10 mouse cellular contexts compared by ENCODE assay signal in the genomic region with DNA sequence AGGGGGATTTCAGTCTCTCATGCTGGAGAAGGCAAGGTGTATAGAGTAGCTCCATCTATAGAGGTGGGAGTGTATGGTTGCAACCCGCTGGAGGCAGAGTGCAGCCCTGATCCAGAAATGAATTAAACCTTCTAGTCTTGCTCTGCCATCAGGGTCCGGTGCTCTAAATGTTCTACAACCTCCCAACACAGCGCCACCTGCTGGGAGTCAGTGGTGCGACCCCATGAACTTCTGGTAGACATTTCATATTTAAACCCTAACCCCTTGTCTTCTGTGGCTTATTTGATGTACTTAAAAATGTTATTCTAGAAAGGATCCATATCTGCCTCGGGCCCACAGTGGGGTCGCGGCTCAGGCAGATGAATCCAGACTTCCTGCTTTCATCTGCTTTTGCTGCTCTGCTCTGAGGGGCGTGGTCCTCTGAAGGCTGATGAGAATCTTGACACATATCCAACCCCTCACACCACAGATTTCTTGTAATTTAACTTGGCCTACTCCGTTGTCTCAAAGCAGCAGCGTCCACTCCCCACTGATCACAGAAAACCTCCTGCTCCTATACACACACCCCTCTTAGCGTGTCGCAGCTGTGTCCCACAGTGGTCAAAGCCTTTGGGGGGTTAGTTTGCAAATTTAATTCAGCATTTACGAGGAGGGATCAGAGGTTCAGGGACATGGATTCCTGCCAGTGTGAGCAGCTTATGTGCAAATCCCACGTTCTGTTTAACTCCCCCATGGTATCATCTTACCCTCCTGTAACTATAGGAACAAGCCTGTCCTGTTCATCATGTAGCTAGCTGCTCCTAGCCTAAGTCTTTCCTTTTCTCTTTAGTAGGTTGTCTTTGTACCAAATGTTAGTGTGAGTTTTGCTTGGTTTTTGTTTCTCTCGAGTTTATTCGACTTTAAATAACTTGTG. TPM values are rescaled to one million over a fixed set of nuclear protein-coding genes. Genes with fewer than 3 reads are reported as not detected.
DNase-seq lines count a peak whose midpoint lies in the region; ATAC-seq lines count a peak whose summit lies in the region.
"Had no signal": no experiment of that assay in that cellular context is flagged by ENCODE, and none has a peak within 500 bp of the region (broad histone marks: within the 10 kb centered on the region; RNA-seq: fewer than 3 reads in every experiment).

No protein-coding gene starts in this region.

- no peaks in the 10 kb centered on the region for H3K9me3 ChIP-seq in liver, embryonic 12.5 days (replicated peaks)
- no peaks in the 10 kb centered on the region for H3K9me3 ChIP-seq in embryonic facial prominence, embryonic 15.5 days (replicated peaks)

- H3K4me3 ChIP-seq in liver, embryonic 12.5 days, result no peak overlapping the region
- H3K4me3 ChIP-seq in embryonic facial prominence, embryonic 15.5 days (replicated peaks), result 0 out of 2 replicates have a peak overlapping the region, but pooled peaks have one; percentile 0

- WGBS in liver, embryonic 12.5 days (ENCODE audit: insufficient replicate concordance), result 60% methylated on average over 16 of the region's 16 CpGs
- 46% methylated on average over 16 of the region's 16 CpGs for WGBS in embryonic facial prominence, embryonic 15.5 days

- ATAC-seq in liver, embryonic 12.5 days, result no peak
- ATAC-seq in embryonic facial prominence, embryonic 15.5 days (ENCODE audit: insufficient number of reproducible peaks, low FRiP score, low TSS enrichment, low read depth), result no peak
- ATAC-seq in megakaryocyte progenitor cell, adult 5-6 weeks (replicated peaks; ENCODE audit: poor library complexity), result 0 out of 2 replicates have a peak, but pooled peaks have one; percentile 23
- no peak for ATAC-seq in activated CD4-positive, CD25-positive, alpha-beta regulatory T cell, adult 4 months

- H3K36me3 ChIP-seq in liver, embryonic 12.5 days, result no peaks in the 10 kb centered on the region
- no peaks in the 10 kb centered on the region for H3K36me3 ChIP-seq in embryonic facial prominence, embryonic 15.5 days

- no peak overlapping the region for H3K27ac ChIP-seq in liver, embryonic 12.5 days
- H3K27ac ChIP-seq in embryonic facial prominence, embryonic 15.5 days (replicated peaks), result peak overlapping the region; percentile 63

- H3K27me3 ChIP-seq in liver, embryonic 12.5 days (replicated peaks), result no peaks in the 10 kb centered on the region
- no peaks in the 10 kb centered on the region for H3K27me3 ChIP-seq in embryonic facial prominence, embryonic 15.5 days

- no peak overlapping the region for H3K4me2 ChIP-seq in liver, embryonic 12.5 days
- H3K4me2 ChIP-seq in embryonic facial prominence, embryonic 15.5 days (replicated peaks), result peak overlapping the region; percentile 30; the same call in 1 of the 2 replicates

- peak; percentile 50 for DNase-seq in adrenal gland, postnatal 10 days
- no peak for DNase-seq in adrenal gland, postnatal 4 days (ENCODE audit: low spot score in 2 of 2)
- peak; percentile 28 for DNase-seq in liver
- no peak for DNase-seq in T-cell, adult 2 months (ENCODE audit: low spot score)

- H3K9ac ChIP-seq in liver, embryonic 12.5 days, result no peak overlapping the region
- no peak overlapping the region for H3K9ac ChIP-seq in embryonic facial prominence, embryonic 15.5 days

- no peaks in the 10 kb centered on the region for H3K4me1 ChIP-seq in liver, embryonic 12.5 days
- peaks cover 15% of the 10 kb centered on the region for H3K4me1 ChIP-seq in embryonic facial prominence, embryonic 15.5 days

RNA-seq across cellular contexts. Expression of a gene that starts 3.9 kb away (rescaled TPM):
- total RNA-seq in adrenal gland, postnatal 10 days (2021), result under 1 TPM; 0.42 to 0.51 TPM
- total RNA-seq in adrenal gland, postnatal 4 days (2021), result under 1 TPM; 0.84 to 0.85 TPM
- 0.41 and 0.43 TPM in 2 replicates for polyA plus RNA-seq in liver, embryonic 12.5 days (2016; fragmentation: Nextera tagmentation; extraction: Ambion mirVana)
- 0.16 and 0.25 TPM in 2 replicates for polyA plus RNA-seq in embryonic facial prominence, embryonic 15.5 days (2015; fragmentation: Nextera tagmentation; extraction: Ambion mirVana)
- 3.0 and 6.9 TPM in 2 replicates for total RNA-seq in megakaryocyte progenitor cell, adult 5-6 weeks (2015)
- 5.5 and 8.5 TPM in 2 replicates for total RNA-seq in megakaryocyte progenitor cell, adult 5-6 weeks (2017)
- polyA plus RNA-seq in activated CD4-positive, CD25-positive, alpha-beta regulatory T cell, adult 4 months (2017; shearing (Covaris generic)), result not detected

RNA-seq across cellular contexts. Expression of a gene that starts 10.9 kb away (rescaled TPM):
- 10 to 100 TPM; 22.6 to 23.4 TPM for total RNA-seq in adrenal gland, postnatal 10 days (2021)
- total RNA-seq in adrenal gland, postnatal 4 days (2021), result 10 to 100 TPM; 37.3 to 38.1 TPM
- 8.6 and 9.1 TPM in 2 replicates for polyA plus RNA-seq in liver, embryonic 12.5 days (2016; fragmentation: Nextera tagmentation; extraction: Ambion mirVana)
- polyA plus RNA-seq in embryonic facial prominence, embryonic 15.5 days (2015; fragmentation: Nextera tagmentation; extraction: Ambion mirVana), result 21.2 and 22.2 TPM in 2 replicates
- total RNA-seq in megakaryocyte progenitor cell, adult 5-6 weeks (2015), result 15.6 and 15.7 TPM in 2 replicates
- 12.7 and 13.7 TPM in 2 replicates for total RNA-seq in megakaryocyte progenitor cell, adult 5-6 weeks (2017)
- polyA plus RNA-seq in activated CD4-positive, CD25-positive, alpha-beta regulatory T cell, adult 4 months (2017; shearing (Covaris generic)), result 10 to 100 TPM in 1 of 2 experiments, 1 to 10 TPM in 1; 7.9 to 11.4 TPM

RNA-seq across cellular contexts. Expression of a gene that starts 38.6 kb away (rescaled TPM):
- not detected for total RNA-seq in adrenal gland, postnatal 10 days (2021)
- not detected for total RNA-seq in adrenal gland, postnatal 4 days (2021)
- polyA plus RNA-seq in liver, embryonic 12.5 days (2016; fragmentation: Nextera tagmentation; extraction: Ambion mirVana), result not detected in 2 replicates
- 0.30 and 0.43 TPM in 2 replicates for polyA plus RNA-seq in embryonic facial prominence, embryonic 15.5 days (2015; fragmentation: Nextera tagmentation; extraction: Ambion mirVana)
- total RNA-seq in megakaryocyte progenitor cell, adult 5-6 weeks (2015), result not detected in 2 replicates
- not detected in 2 replicates for total RNA-seq in megakaryocyte progenitor cell, adult 5-6 weeks (2017)
- not detected for polyA plus RNA-seq in activated CD4-positive, CD25-positive, alpha-beta regulatory T cell, adult 4 months (2017; shearing (Covaris generic))
- total RNA-seq: heart, postnatal 10 days; neutrophil, adult 5-6 weeks had no signal

RNA-seq across cellular contexts. Expression of a gene that starts 55.6 kb away (rescaled TPM):
- total RNA-seq in adrenal gland, postnatal 10 days (2021), result not detected
- not detected for total RNA-seq in adrenal gland, postnatal 4 days (2021)
- not detected in 2 replicates for polyA plus RNA-seq in liver, embryonic 12.5 days (2016; fragmentation: Nextera tagmentation; extraction: Ambion mirVana)
- not detected in 2 replicates for polyA plus RNA-seq in embryonic facial prominence, embryonic 15.5 days (2015; fragmentation: Nextera tagmentation; extraction: Ambion mirVana)
- total RNA-seq in megakaryocyte progenitor cell, adult 5-6 weeks (2015), result not detected in 2 replicates
- not detected in 2 replicates for total RNA-seq in megakaryocyte progenitor cell, adult 5-6 weeks (2017)
- polyA plus RNA-seq in activated CD4-positive, CD25-positive, alpha-beta regulatory T cell, adult 4 months (2017; shearing (Covaris generic)), result not detected
- total RNA-seq: heart, postnatal 10 days; neutrophil, adult 5-6 weeks had no signal

Comparison
In these comparisons a context has a peak if more than half of its experiments do, and no peak if none do; other contexts are left out.
1. DNase-seq: peak in adrenal gland, postnatal 10 days (single experiment) and liver (single experiment); none in adrenal gland, postnatal 4 days (0 of 2) and T-cell, adult 2 months (single experiment).